Mouse (Mus musculus): ENCODE measurements around the gene Hmces. TPM values are rescaled to one million over a fixed set of nuclear protein-coding genes. Genes with fewer than 3 reads are reported as not detected.
"Not testable (repeated sequence)": the region's sequence is repeated elsewhere in the genome, so short reads cannot be mapped to it uniquely, and the experiment has no call there.

The Hmces gene
- polyA plus RNA-seq, 1 experiment from 2014 or later = 56.9 TPM

DNA sequence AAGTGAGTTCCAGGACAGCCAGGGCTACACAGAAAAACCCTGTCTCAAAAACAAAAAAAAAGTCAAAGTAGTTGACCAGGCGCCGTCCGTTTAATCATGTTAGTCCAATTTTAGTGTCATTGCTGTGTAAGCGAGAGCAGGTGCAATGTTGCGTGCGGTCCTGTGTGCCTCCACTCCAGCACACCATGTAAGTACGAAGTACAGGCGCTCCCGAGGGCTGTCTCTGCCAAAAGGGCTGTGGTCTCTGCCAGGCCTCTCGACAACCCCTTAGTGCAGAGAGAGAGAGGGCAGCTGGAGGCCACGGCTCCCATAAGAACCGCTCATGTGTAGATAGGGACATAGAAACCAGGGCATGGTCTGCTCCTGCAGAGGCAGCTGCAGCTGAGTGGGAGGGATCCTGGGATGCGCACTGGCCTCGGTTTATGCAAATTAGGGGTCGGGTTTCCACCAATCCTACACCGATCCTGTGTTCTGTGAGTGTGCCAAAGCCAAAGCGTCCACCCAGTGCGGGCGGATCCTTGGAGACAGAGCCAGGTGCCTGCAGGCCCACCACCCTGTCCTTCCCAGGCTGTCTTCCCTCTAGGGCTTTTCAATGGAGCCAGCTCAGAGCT, 23.5 kb downstream of the Hmces start:
- ATAC-seq (replicated peaks; ENCODE audit: low FRiP score) (peak; percentile 86), DNase-seq (ENCODE audit: low spot score) (peak; percentile 75)
- H3K27me3 ChIP-seq (ENCODE audit: control insufficient read depth, insufficient read depth, low read length) = no peaks in the 10 kb centered on the region
- peak overlapping the region; percentile 4; the same call in 1 of the 2 replicates for H3K9ac ChIP-seq (ENCODE audit: low read length)
- peaks cover 3% of the 10 kb centered on the region for H3K36me3 ChIP-seq (ENCODE audit: control insufficient read depth, insufficient read depth, low read length)
- H3K27ac ChIP-seq (ENCODE audit: low read depth, low read length) = peak overlapping the region; percentile 46; the same call in 1 of the 2 replicates
- WGBS = 43% methylated on average over 19 of the region's 19 CpGs
- no peak overlapping the region for H3K4me3 ChIP-seq (ENCODE audit: low read depth, low read length)
- H3K4me2 ChIP-seq (ENCODE audit: low read depth, low read length, severe bottlenecking) = peak overlapping the region; percentile 18; the same call in 1 of the 2 replicates
- no peaks in the 10 kb centered on the region for H3K9me3 ChIP-seq (ENCODE audit: control insufficient read depth, low read length)
- H3K4me1 ChIP-seq (replicated peaks; ENCODE audit: control insufficient read depth, insufficient read depth, low read length) = no peaks in the 10 kb centered on the region

DNA sequence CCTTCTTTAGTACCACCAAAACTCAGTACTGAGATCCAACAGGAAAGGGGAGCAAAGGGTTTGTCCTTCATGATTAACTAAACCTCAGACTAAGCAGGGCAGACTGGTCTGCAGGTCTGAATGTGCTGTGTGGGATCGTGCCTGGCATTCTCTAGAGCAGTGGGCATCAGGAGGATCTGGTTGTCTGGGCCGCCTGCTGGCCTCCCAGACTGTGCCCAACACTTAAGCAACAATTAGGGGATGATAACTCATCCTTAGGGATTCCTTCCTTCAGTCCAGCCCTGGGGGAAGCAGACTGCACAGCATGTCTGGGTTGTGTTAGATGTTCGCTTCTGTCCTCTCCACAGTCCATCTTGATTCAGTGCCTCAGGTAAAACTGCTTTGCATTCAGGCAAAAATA, 25.2 kb downstream of the Hmces start:
- H3K27me3 ChIP-seq (ENCODE audit: control insufficient read depth, insufficient read depth, low read length) = no peaks in the 10 kb centered on the region
- H3K9me3 ChIP-seq (ENCODE audit: control insufficient read depth, low read length) = no peaks in the 10 kb centered on the region
- 92% methylated on average over 3 of the region's 3 CpGs for WGBS
- H3K4me1 ChIP-seq (replicated peaks; ENCODE audit: control insufficient read depth, insufficient read depth, low read length) = no peaks in the 10 kb centered on the region
- DNase-seq (ENCODE audit: low spot score) (no peak), ATAC-seq (replicated peaks; ENCODE audit: low FRiP score) (no peak)
- no peak overlapping the region for H3K9ac ChIP-seq (ENCODE audit: low read length)
- H3K27ac ChIP-seq (ENCODE audit: low read depth, low read length) = no peak overlapping the region
- H3K4me3 ChIP-seq (ENCODE audit: low read depth, low read length) = no peak overlapping the region
- H3K4me2 ChIP-seq (ENCODE audit: low read depth, low read length, severe bottlenecking) = no peak overlapping the region
- H3K36me3 ChIP-seq (ENCODE audit: control insufficient read depth, insufficient read depth, low read length) = peaks cover 3% of the 10 kb centered on the region

DNA sequence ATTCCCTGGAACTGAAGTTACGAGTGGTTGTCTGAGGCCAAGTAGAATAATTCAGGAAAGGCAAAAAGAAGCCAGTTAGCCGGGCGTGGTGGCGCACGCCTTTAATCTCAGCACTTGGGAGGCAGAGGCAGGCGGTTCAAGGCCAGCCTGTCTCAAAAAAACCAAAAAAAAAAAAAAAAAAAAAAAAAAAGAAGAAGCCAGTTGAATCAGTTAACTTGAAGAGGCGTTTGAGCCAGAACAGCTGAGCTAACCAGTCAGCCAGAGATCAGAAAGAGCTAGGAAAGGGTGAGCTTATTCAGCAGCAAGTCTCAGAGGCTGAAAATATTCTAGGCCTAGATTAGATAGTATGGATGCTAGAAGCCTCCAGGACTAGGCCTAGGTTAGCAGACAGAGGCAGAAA, 28.4 kb downstream of the Hmces start:
- DNase-seq (ENCODE audit: low spot score) = no peak
- Histone ChIP-seq H3K27me3 (ENCODE audit: control insufficient read depth, insufficient read depth, low read length) (no peaks in the 10 kb centered on the region), H3K4me3 (ENCODE audit: low read depth, low read length) (no peak overlapping the region), H3K36me3 (ENCODE audit: control insufficient read depth, insufficient read depth, low read length) (no peaks in the 10 kb centered on the region), H3K9ac (ENCODE audit: low read length) (no peak overlapping the region), H3K27ac (ENCODE audit: low read depth, low read length) (no peak overlapping the region), H3K4me2 (ENCODE audit: low read depth, low read length, severe bottlenecking) (no peak overlapping the region), H3K4me1 (replicated peaks; ENCODE audit: control insufficient read depth, insufficient read depth, low read length) (no peaks in the 10 kb centered on the region), H3K9me3 (ENCODE audit: control insufficient read depth, low read length) (no peaks in the 10 kb centered on the region)
- 84% methylated on average over 7 of the region's 7 CpGs for WGBS
- no peak for ATAC-seq (replicated peaks; ENCODE audit: low FRiP score)

DNA sequence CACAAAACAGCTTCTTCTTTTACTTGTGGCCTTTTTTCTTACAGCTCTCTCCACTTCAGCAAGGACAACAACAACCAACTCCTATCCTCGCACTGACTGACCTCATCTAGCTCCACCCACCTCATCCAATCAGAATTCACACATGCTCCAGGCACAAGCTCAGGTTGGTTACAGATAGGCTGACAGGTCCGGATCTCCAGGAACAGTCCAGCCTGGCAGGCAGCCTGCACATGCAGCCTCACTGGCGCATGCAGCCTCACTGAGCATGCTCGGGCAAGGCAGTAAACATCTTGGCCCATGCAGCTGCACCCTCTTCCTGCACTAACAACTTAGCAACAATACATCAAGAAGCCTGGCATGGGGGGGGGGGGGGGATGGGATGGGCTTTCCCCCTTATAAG, 48.7 kb downstream of the Hmces start:
- H3K9ac ChIP-seq (ENCODE audit: low read length); H3K4me3 ChIP-seq (ENCODE audit: low read depth, low read length); H3K36me3 ChIP-seq (ENCODE audit: control insufficient read depth, insufficient read depth, low read length); DNase-seq (ENCODE audit: low spot score); H3K9me3 ChIP-seq (ENCODE audit: control insufficient read depth, low read length); H3K27me3 ChIP-seq (ENCODE audit: control insufficient read depth, insufficient read depth, low read length); ATAC-seq (replicated peaks; ENCODE audit: low FRiP score); H3K4me1 ChIP-seq (replicated peaks; ENCODE audit: control insufficient read depth, insufficient read depth, low read length); H3K4me2 ChIP-seq (ENCODE audit: low read depth, low read length, severe bottlenecking); H3K27ac ChIP-seq (ENCODE audit: low read depth, low read length): not testable (repeated sequence)
- 70% methylated on average over 4 of the region's 4 CpGs for WGBS

DNA sequence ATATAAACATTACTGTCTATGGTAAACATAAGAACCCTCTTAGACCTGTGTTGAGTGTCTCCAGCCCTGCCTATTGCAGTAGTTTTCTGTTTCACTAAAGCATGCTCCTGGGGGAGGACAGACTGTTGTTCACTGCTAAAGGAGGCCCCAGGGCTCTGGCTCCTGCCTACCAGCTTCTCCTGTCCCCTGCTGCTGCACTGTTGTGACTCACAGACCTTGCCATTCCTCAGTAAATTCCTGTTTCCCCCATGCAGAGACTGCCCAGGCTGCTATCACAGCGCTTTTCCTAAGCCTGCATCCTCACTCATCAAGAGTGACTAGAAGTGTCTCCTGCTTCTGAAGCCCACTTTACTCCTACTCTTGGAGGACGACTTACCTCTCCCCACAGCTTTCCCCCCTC, 56.3 kb downstream of the Hmces start:
- ATAC-seq (replicated peaks; ENCODE audit: low FRiP score) (no peak), DNase-seq (ENCODE audit: low spot score) (no peak)
- H3K36me3 ChIP-seq (ENCODE audit: control insufficient read depth, insufficient read depth, low read length) = no peaks in the 10 kb centered on the region
- H3K27ac ChIP-seq (ENCODE audit: low read depth, low read length) = no peak overlapping the region
- H3K4me3 ChIP-seq (ENCODE audit: low read depth, low read length) = no peak overlapping the region
- 26% methylated on average over 2 of the region's 2 CpGs for WGBS
- H3K9me3 ChIP-seq (ENCODE audit: control insufficient read depth, low read length) = no peaks in the 10 kb centered on the region
- no peak overlapping the region for H3K4me2 ChIP-seq (ENCODE audit: low read depth, low read length, severe bottlenecking)
- H3K4me1 ChIP-seq (replicated peaks; ENCODE audit: control insufficient read depth, insufficient read depth, low read length) = no peaks in the 10 kb centered on the region
- no peak overlapping the region for H3K9ac ChIP-seq (ENCODE audit: low read length)
- H3K27me3 ChIP-seq (ENCODE audit: control insufficient read depth, insufficient read depth, low read length) = no peaks in the 10 kb centered on the region

DNA sequence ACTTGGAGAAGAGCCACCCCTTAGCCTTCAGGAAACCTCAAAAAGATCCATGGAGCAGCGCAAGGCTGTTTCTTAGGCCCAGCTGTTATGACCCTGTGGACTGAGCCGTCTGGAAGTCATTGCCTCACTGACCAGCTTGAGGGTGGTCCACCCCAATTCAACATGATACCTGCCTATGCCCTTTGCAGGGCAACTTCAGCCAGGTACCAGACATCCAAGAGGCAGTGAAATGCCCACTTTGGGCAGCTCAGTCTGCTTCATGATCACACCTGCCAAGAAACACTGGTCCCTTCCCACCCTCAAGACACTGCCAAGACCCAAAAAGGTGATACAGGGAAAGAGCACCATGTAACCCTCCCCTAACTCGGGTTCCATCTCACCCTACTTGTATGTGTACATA, 66.0 kb downstream of the Hmces start:
- H3K9ac ChIP-seq (ENCODE audit: low read length) = peak overlapping the region; percentile 99
- 72% methylated on average over 3 of the region's 3 CpGs for WGBS
- no peaks in the 10 kb centered on the region; the same call in 1 of the 2 replicates for H3K36me3 ChIP-seq (ENCODE audit: control insufficient read depth, insufficient read depth, low read length)
- H3K27ac ChIP-seq (ENCODE audit: low read depth, low read length) = peak overlapping the region; percentile 94; the same call in 1 of the 2 replicates
- peaks cover 11% of the 10 kb centered on the region; the same call in 1 of the 2 replicates for H3K4me1 ChIP-seq (replicated peaks; ENCODE audit: control insufficient read depth, insufficient read depth, low read length)
- ATAC-seq (replicated peaks; ENCODE audit: low FRiP score) = no peak
- H3K27me3 ChIP-seq (ENCODE audit: control insufficient read depth, insufficient read depth, low read length) = no peaks in the 10 kb centered on the region
- peak; percentile 54 for DNase-seq (ENCODE audit: low spot score)
- peak overlapping the region; percentile 100 for H3K4me3 ChIP-seq (ENCODE audit: low read depth, low read length)
- H3K4me2 ChIP-seq (ENCODE audit: low read depth, low read length, severe bottlenecking) = peak overlapping the region; percentile 75
- H3K9me3 ChIP-seq (ENCODE audit: control insufficient read depth, low read length) = no peaks in the 10 kb centered on the region

DNA sequence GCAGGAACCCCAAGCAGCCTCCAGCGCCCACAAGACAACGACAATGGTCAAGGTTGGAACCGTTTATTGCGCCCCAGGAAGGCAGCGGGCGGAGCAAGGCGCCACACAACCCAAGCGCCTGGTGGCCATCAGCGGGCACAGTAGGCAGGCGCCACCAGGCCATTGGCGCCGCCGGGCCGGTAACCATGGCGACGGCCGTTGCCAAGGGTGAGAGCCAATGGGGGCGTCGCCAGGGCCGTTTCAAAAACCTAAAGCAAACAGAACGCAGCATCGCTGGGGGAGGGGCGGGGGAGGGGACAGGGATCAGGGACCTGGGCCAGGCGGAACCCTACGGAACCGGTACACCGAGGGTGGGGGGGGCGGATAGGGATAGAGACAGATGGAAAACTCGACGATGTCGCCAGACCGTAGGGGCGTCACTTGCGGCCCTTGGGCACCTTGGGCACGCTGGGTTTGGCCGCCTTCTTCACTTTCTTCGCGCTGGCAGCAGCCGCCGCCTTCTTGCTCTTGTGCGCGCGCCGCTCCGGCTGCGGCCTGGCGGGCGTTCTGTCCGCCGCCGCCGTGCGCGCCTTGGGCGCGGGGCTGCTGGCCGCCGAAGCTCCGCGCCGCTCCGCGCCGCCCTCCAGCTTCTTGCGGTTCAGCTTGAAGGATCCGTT, 66.8 kb downstream of the Hmces start:
- Histone ChIP-seq H3K4me2 (ENCODE audit: low read depth, low read length, severe bottlenecking) (peak overlapping the region; percentile 75), H3K27me3 (ENCODE audit: control insufficient read depth, insufficient read depth, low read length) (no peaks in the 10 kb centered on the region), H3K4me1 (replicated peaks; ENCODE audit: control insufficient read depth, insufficient read depth, low read length) (peaks cover 11% of the 10 kb centered on the region; the same call in 1 of the 2 replicates), H3K9me3 (ENCODE audit: control insufficient read depth, low read length) (no peaks in the 10 kb centered on the region), H3K36me3 (ENCODE audit: control insufficient read depth, insufficient read depth, low read length) (no peaks in the 10 kb centered on the region; the same call in 1 of the 2 replicates), H3K27ac (ENCODE audit: low read depth, low read length) (peak overlapping the region; percentile 94), H3K4me3 (ENCODE audit: low read depth, low read length) (peak overlapping the region; percentile 100), H3K9ac (ENCODE audit: low read length) (peak overlapping the region; percentile 99)
- DNase-seq (ENCODE audit: low spot score) (peak; percentile 97), ATAC-seq (replicated peaks; ENCODE audit: low FRiP score) (peak; percentile 87)
- under 1% methylated on average over 57 of the region's 66 CpGs for WGBS

DNA sequence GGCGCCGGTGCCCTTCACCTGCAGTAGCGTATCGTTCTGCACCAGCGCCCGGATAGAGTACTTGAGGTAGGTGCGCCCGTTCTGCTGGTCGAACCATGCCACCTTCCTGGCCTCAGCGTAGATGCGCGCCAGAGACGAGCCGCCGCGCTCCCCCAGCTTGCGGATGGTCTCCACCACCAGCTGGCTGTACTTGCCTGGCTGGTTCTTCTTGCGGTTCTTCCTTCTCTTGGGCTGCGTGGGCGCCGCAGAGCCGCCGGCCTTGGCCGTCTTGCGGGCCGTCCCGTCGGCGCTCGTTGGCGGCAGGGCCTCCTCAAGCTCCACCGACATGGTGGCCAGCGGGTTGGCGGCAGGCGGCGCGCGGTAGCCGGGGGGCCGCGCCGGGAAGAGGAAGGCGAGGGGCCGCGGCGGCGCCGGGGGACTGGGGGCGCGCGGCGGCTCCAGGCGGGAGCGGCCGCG, 67.3 kb downstream of the Hmces start:
- DNase-seq (ENCODE audit: low spot score) (peak; percentile 82), ATAC-seq (replicated peaks; ENCODE audit: low FRiP score) (peak; percentile 34)
- Histone ChIP-seq H3K4me1 (replicated peaks; ENCODE audit: control insufficient read depth, insufficient read depth, low read length) (peaks cover 11% of the 10 kb centered on the region; the same call in 1 of the 2 replicates), H3K27me3 (ENCODE audit: control insufficient read depth, insufficient read depth, low read length) (no peaks in the 10 kb centered on the region), H3K36me3 (ENCODE audit: control insufficient read depth, insufficient read depth, low read length) (no peaks in the 10 kb centered on the region; the same call in 1 of the 2 replicates), H3K4me3 (ENCODE audit: low read depth, low read length) (peak overlapping the region; percentile 100), H3K9me3 (ENCODE audit: control insufficient read depth, low read length) (no peaks in the 10 kb centered on the region), H3K9ac (ENCODE audit: low read length) (peak overlapping the region; percentile 99), H3K27ac (ENCODE audit: low read depth, low read length) (peak overlapping the region; percentile 94), H3K4me2 (ENCODE audit: low read depth, low read length, severe bottlenecking) (peak overlapping the region; percentile 75)
- WGBS = under 1% methylated on average over 39 of the region's 56 CpGs

Data from forebrain, embryonic 11.5 days (tissue).